Mouse (Mus musculus) small intestine, adult 2 months (tissue): ENCODE data around the gene Hectd2.

ENCODE experiments used
- CTCF ChIP-seq: fragments of 200-500 bp; IDR thresholded peaks from 2 replicates; pipeline ENCODE4 v1.5.1; 2012; ENCODE audit warnings: low read depth, mild to moderate bottlenecking, control low read depth, inconsistent platforms, low read length, moderate library complexity, mixed read lengths; ENCODE audit not compliant: insufficient replicate concordance, insufficient read length; ENCODE audit errors: extremely low read depth
- POLR2A ChIP-seq: fragments of 200-500 bp; IDR thresholded peaks from 2 replicates; pipeline ENCODE4 v1.6.1; 2012; ENCODE audit warnings: low read depth, mild to moderate bottlenecking, control low read depth, inconsistent platforms, low read length, moderate library complexity

GRCm38 (mm10) chr19:36639072-36639471 is 84.6 kb downstream of the Hectd2 start:
- TF ChIP-seq POLR2A (no peak), CTCF (no peak)
